Mouse (Mus musculus): Measurements from ENCODE around the gene Tbkbp1. TPM values are rescaled to one million over a fixed set of nuclear protein-coding genes. Genes with fewer than 3 reads are reported as not detected.
A peak's percentile ranks its signal among the peaks of the same experiment; 100 is the strongest.

The Tbkbp1 gene
- polyA plus RNA-seq, 1 experiment from 2014 or later: 4.2 TPM

DNA sequence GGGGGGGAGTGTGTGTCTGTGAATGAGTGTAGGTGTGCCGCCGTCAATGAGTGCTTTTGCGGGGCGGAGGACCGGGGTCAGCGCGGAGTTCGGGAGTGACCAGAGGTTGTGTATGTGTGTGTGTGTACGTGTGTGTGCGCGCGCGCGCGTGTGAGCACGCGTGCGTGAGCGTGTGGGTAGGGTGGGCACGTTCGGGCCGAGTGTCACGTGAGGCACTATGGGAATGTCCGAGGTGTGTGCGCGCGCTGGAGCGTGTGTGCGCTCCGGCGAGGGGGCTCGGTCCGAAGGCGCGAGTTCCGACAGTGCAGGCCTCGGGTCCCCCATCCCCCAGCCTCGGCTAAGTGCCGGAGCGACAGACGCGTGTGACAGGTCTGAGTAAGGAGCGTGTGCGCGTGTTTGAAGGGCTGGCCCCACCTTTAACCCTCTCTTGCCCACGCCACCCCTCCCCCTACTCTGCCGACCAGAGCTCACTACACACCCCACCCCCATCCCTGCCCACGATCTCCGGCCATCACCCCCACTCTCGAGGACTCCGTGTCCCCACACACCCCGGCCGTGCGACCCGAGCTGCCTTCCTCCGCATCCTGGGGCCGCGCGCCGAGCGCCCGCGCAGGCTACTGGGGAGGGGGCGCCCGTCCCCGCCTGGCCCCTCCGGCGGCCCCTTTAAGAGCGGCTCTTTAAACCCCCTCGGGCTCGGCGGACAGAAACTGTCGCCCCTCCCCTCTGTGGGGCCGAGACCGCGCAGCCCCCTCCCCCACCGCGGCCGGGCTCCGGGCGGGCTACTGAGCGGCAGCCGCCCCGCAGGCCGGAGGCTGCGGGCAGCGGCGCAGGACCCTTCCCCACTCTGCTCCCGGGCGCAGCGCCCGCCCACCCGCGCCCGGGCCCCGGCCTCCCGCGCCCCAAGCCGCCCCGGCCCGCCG is 624 bp downstream of the Tbkbp1 start:
- peaks cover 40% of the 10 kb centered on the region for H3K4me1 ChIP-seq (replicated peaks)
- peak overlapping the region; percentile 96 for H3K4me2 ChIP-seq (replicated peaks)
- WGBS: under 1% methylated on average over 88 of the region's 102 CpGs
- peak overlapping the region; percentile 81 for H3K27ac ChIP-seq
- H3K36me3 ChIP-seq: peaks cover 4% of the 10 kb centered on the region
- H3K27me3 ChIP-seq (replicated peaks): 0 out of 2 replicates have a peak, but pooled peaks cover 3% of the 10 kb centered on the region
- H3K4me3 ChIP-seq (replicated peaks): peak overlapping the region; percentile 72
- H3K9ac ChIP-seq: peak overlapping the region; percentile 65
- H3K9me3 ChIP-seq: no peaks in the 10 kb centered on the region
- ATAC-seq: peak; percentile 74

DNA sequence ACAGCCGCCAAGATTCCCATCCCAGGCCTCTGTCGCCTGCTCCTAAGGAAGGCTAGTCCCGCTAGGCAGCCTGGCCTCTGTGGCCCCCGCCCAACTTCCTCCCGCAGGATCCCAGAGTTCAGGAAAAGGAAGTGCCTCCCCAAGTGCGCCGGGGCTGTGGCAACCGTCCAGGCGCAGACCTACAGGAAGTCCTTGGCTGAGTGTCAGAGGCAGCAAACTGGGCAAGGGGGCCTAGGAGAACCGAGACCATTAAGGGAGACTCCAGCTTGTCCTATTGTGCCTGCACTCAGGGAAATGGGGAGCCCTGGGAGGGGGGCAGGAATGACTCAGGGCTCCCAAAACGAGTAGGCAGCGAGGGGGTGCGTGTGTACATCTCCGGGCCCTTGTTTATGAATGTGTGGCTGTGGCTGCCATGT is 1.3 kb downstream of the Tbkbp1 start:
- H3K4me1 ChIP-seq (replicated peaks): peaks cover 40% of the 10 kb centered on the region
- H3K27ac ChIP-seq: peak overlapping the region; percentile 81
- 0 out of 2 replicates have a peak, but pooled peaks cover 3% of the 10 kb centered on the region for H3K27me3 ChIP-seq (replicated peaks)
- H3K4me3 ChIP-seq (replicated peaks): peak overlapping the region; percentile 72
- 8% methylated on average over 14 of the region's 14 CpGs for WGBS
- peak overlapping the region; percentile 65 for H3K9ac ChIP-seq
- H3K36me3 ChIP-seq: peaks cover 2% of the 10 kb centered on the region
- ATAC-seq: peak; percentile 31
- no peaks in the 10 kb centered on the region for H3K9me3 ChIP-seq
- H3K4me2 ChIP-seq (replicated peaks): peak overlapping the region; percentile 96

DNA sequence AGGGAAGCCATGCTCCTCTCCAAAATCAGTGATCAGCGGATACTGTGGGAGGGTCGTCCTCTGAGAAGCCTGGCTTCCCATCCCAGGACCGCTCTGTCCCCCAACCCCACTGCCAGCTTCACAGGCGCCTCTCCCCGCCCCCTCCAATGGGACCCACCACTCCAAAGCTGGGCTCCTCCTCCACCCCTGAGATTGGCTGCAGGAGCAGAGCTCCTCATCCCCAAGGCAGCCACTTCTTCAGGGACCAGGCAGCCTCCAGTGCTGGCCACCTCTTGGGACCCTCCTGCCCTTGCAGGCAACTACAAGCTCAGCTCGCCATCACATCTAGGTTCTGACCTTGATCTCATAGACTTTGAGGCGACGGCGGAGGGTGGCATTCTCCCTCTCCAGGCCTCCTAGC is 2.3 kb downstream of the Tbkbp1 start:
- Histone ChIP-seq H3K4me1 (replicated peaks) (peaks cover 40% of the 10 kb centered on the region), H3K27me3 (replicated peaks) (0 out of 2 replicates have a peak, but pooled peaks cover 6% of the 10 kb centered on the region), H3K4me3 (replicated peaks) (peak overlapping the region; percentile 72), H3K4me2 (replicated peaks) (peak overlapping the region; percentile 96), H3K9me3 (no peaks in the 10 kb centered on the region), H3K9ac (0 out of 2 replicates have a peak overlapping the region, but pooled peaks have one; percentile 2), H3K27ac (peak overlapping the region; percentile 81; the same call in 1 of the 2 replicates), H3K36me3 (no peaks in the 10 kb centered on the region; the same call in 1 of the 2 replicates)
- 37% methylated on average over 9 of the region's 9 CpGs for WGBS
- no peak for ATAC-seq

DNA sequence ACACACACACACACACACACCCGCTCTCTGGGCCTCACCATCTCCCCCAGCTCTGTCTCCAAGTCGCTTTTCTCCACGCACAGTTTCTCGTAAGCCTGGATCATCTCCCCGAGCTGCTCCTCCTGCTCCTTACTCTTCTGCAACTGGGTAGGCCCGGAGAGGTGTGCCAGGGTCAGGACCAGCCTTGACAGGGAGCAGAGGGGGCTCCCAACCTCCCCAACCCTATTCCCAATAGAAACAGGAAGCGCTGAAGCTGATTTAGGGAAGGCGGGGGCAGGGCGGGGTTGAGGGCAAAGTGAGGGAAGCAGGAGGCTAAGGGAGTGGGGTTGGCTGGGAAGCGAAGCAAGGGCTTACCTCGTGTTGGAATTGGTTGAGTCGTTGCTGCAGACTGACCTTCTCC is 2.7 kb downstream of the Tbkbp1 start:
- Histone ChIP-seq H3K9me3 (no peaks in the 10 kb centered on the region), H3K27ac (no peak overlapping the region), H3K9ac (no peak overlapping the region), H3K27me3 (replicated peaks) (0 out of 2 replicates have a peak, but pooled peaks cover 8% of the 10 kb centered on the region), H3K4me3 (replicated peaks) (peak overlapping the region; percentile 72), H3K4me2 (replicated peaks) (peak overlapping the region; percentile 96), H3K36me3 (no peaks in the 10 kb centered on the region; the same call in 1 of the 2 replicates), H3K4me1 (replicated peaks) (peaks cover 40% of the 10 kb centered on the region)
- ATAC-seq: no peak
- 34% methylated on average over 12 of the region's 12 CpGs for WGBS

DNA sequence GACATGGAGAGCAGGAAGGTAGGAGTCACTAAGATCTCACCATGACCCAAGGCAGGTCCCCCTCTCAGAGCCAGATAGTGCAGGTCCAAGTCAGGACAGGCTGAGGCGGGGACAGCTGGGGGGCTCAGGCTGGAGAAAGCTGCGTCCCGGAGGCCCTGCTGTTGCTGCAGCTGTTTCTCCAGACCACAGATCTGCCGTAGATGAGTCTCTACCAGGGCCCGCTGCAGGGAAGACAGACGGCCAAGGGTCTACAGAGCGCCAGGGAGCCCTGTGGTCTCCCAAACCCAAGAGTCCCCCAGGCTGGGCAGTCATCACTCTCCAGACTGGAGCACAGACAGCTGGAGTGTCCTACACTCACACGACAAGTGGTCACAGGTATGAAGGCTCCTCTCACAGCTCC is 4.0 kb downstream of the Tbkbp1 start:
- no peak overlapping the region for H3K27ac ChIP-seq
- ATAC-seq: no peak
- H3K4me2 ChIP-seq (replicated peaks): no peak overlapping the region
- H3K9me3 ChIP-seq: no peaks in the 10 kb centered on the region
- H3K36me3 ChIP-seq: no peaks in the 10 kb centered on the region; the same call in 1 of the 2 replicates
- peaks cover 34% of the 10 kb centered on the region for H3K4me1 ChIP-seq (replicated peaks)
- 78% methylated on average over 8 of the region's 8 CpGs for WGBS
- 0 out of 2 replicates have a peak, but pooled peaks cover 8% of the 10 kb centered on the region for H3K27me3 ChIP-seq (replicated peaks)
- H3K4me3 ChIP-seq (replicated peaks): no peak overlapping the region
- no peak overlapping the region for H3K9ac ChIP-seq

DNA sequence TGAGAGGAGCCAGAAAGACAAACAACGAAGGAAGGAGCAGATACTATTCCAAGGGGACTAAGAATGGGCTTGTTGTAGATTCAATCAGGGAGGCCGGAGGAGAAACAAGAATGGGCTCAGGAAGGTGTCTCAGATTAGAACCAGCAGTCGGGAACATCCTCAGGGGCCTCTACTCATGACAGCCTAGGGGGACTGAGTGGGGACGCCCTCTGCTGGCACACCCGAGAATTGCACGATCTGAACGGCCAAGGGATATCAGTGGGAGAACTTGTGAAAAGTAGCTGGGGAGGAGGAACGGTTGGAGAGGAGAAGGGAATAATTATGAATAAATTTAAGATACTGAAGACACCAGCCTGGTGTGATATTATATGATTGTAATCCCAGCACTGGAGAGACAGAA is 4.6 kb downstream of the Tbkbp1 start:
- Histone ChIP-seq H3K27me3 (replicated peaks) (0 out of 2 replicates have a peak, but pooled peaks cover 8% of the 10 kb centered on the region), H3K4me2 (replicated peaks) (peak overlapping the region; percentile 13; the same call in 1 of the 2 replicates), H3K36me3 (no peaks in the 10 kb centered on the region; the same call in 1 of the 2 replicates), H3K27ac (no peak overlapping the region), H3K4me1 (replicated peaks) (peaks cover 29% of the 10 kb centered on the region), H3K4me3 (replicated peaks) (no peak overlapping the region), H3K9me3 (no peaks in the 10 kb centered on the region), H3K9ac (no peak overlapping the region)
- ATAC-seq: no peak
- WGBS: 6% methylated on average over 8 of the region's 8 CpGs

DNA sequence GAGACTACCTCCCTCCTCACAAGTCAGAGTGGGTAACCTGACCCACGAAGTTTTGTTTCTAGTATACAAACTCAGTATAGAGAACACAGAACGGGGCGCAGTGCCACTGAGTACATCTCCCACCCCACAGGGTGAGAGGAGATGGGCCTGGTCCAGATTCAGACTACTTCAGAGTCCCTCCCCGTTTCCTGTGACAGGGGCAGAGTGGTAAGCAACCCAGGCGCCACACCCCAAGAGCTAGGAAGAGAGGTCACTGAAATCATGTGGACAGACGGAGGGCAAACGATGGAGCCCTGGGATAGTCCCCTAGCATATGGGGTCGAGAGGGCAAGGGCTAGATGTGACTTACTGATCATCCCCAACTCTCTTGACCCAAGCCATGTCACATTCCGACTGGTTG is 5.3 kb downstream of the Tbkbp1 start:
- Histone ChIP-seq H3K4me2 (replicated peaks) (no peak overlapping the region), H3K36me3 (no peaks in the 10 kb centered on the region; the same call in 1 of the 2 replicates), H3K27me3 (replicated peaks) (peaks cover 9% of the 10 kb centered on the region; the same call in 1 of the 2 replicates), H3K9me3 (no peaks in the 10 kb centered on the region), H3K27ac (no peak overlapping the region), H3K4me3 (replicated peaks) (no peak overlapping the region), H3K9ac (no peak overlapping the region), H3K4me1 (replicated peaks) (peaks cover 26% of the 10 kb centered on the region)
- 51% methylated on average over 9 of the region's 9 CpGs for WGBS
- ATAC-seq: no peak

DNA sequence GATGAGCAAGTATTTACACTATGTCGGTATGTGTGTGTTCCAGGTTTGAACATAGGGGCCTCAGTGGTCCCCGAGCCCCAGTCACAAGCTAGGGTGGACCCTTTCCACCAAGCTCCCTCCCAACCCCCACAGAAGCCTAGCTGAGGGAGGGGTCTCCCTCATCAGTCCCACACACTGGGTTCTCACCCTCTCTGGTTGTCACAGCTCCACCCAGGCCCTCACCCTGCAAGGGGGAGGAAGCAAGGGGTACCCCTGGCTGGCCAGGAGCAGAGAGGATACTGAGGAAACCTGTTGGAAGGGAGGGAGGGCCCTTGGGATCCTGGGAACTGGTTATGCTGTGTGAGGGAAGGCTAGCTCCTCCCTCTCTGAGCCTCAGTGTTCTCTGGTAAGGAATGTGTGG is 6.0 kb downstream of the Tbkbp1 start:
- Histone ChIP-seq H3K9ac (no peak overlapping the region), H3K4me3 (replicated peaks) (no peak overlapping the region), H3K36me3 (no peaks in the 10 kb centered on the region; the same call in 1 of the 2 replicates), H3K4me1 (replicated peaks) (peaks cover 22% of the 10 kb centered on the region), H3K9me3 (no peaks in the 10 kb centered on the region), H3K4me2 (replicated peaks) (no peak overlapping the region), H3K27ac (no peak overlapping the region), H3K27me3 (replicated peaks) (peaks cover 14% of the 10 kb centered on the region; the same call in 1 of the 2 replicates)
- 54% methylated on average over 2 of the region's 2 CpGs for WGBS
- no peak for ATAC-seq

DNA sequence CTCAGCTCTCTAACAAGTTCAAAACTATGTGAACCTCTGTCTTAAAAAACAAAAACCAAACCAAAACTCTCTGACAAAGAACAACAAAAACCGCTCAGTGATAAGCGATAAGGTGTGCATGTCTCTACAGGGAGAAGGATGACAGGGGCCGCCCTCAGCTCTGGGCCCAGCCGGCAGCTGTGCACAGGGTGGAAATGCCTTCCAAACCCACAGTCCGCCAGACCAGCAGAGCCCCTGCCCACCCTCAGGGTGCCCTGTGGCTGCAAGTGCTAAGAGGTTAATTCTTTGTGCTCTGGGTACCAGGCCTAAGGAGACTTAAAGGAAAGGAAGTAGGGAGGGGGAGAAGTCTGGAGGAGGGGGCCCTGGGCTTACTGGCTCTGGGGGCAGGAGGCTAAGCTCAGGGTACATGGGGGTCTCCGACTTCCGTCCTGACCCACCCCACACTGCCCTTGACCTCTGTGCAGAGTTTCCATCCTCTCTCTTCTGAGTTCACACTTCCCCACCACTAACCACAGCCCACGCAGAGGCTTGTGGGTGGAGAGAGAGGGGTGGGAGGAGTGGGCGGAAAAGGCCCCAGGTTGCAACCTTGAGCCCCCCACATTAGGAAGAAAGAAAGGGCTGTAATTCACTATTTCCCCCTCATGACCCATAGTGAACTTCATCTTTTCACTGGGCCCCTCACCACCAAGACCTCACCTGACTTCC is 7.9 kb downstream of the Tbkbp1 start:
- Histone ChIP-seq H3K4me1 (replicated peaks) (peaks cover 17% of the 10 kb centered on the region), H3K9ac (no peak overlapping the region), H3K27ac (no peak overlapping the region), H3K27me3 (replicated peaks) (peaks cover 30% of the 10 kb centered on the region), H3K9me3 (no peaks in the 10 kb centered on the region), H3K4me2 (replicated peaks) (no peak overlapping the region), H3K4me3 (replicated peaks) (no peak overlapping the region), H3K36me3 (no peaks in the 10 kb centered on the region; the same call in 1 of the 2 replicates)
- WGBS: 71% methylated on average over 9 of the region's 9 CpGs
- no peak for ATAC-seq

DNA sequence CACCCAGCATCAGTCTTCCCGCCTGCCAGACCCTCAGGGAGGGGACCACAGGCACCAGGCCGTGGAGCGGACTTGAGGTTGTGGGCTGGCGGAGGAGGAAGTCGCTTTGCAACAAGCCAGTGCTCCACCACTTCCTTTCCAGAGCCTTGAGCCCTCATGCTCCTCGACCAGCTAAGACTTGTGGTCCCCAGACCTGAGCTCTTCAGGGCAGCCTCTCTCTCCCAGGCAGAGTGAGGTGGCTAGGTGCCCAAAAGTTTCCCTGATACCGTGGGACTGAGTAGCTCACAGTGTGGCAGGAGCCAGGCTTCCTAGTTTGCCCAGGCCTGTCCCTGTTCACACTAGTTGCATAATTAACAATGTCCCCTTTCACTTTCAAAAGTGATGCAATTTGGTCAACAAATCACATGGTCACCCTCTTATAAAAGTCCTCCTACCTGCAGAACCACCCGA is 9.1 kb downstream of the Tbkbp1 start:
- WGBS: 61% methylated on average over 8 of the region's 8 CpGs
- Histone ChIP-seq H3K4me1 (replicated peaks) (peaks cover 15% of the 10 kb centered on the region), H3K36me3 (no peaks in the 10 kb centered on the region; the same call in 1 of the 2 replicates), H3K27ac (no peak overlapping the region), H3K9me3 (no peaks in the 10 kb centered on the region), H3K4me2 (replicated peaks) (no peak overlapping the region), H3K4me3 (replicated peaks) (no peak overlapping the region), H3K27me3 (replicated peaks) (peaks cover 36% of the 10 kb centered on the region), H3K9ac (no peak overlapping the region)
- no peak for ATAC-seq

DNA sequence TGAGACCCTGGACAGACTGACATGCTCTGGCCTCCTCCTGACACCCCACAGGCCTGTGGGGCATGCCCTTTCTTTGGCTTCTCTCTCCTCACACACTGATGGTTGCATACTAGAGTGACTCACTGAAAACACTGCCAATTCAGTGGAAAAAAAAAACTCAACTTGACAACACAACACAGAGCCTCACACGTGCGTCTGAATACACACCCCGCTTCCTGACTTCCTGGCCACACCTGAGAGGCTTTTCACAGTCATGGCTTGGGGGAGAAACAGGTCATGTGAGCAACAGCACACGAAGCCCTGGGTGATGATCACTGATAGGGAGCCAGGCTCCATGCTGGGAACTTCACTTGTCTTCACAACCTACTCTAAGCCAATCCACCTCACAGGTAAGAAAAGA is 10.5 kb downstream of the Tbkbp1 start:
- no peak overlapping the region for H3K27ac ChIP-seq
- ATAC-seq: no peak
- 62% methylated on average over 4 of the region's 4 CpGs for WGBS
- peaks cover 10% of the 10 kb centered on the region; the same call in 1 of the 2 replicates for H3K4me1 ChIP-seq (replicated peaks)
- peaks cover 5% of the 10 kb centered on the region; the same call in 1 of the 2 replicates for H3K36me3 ChIP-seq
- H3K9me3 ChIP-seq: no peaks in the 10 kb centered on the region
- no peak overlapping the region for H3K9ac ChIP-seq
- no peak overlapping the region for H3K4me2 ChIP-seq (replicated peaks)
- peaks cover 39% of the 10 kb centered on the region for H3K27me3 ChIP-seq (replicated peaks)
- no peak overlapping the region for H3K4me3 ChIP-seq (replicated peaks)

DNA sequence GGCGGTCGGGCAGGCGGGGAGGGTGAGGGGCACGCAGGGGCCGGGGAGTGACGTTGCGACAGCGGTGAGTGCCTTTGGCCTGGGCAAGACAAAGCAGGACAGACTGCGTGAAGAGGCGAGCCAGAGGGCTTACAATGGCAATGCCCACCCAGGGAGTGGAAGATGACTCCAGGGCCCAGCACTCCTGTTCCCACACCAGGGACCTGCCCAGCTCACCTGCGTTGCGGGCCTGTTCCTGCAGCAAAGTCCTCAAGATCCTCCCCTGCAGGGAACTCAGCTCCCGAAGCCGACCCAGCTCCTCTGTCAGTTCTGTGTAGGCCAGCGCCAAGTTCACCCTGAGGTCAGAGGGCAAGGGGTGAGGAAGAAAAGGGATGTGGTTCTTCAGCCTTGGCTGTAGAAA is 12.0 kb downstream of the Tbkbp1 start:
- H3K27ac ChIP-seq: no peak overlapping the region
- peak overlapping the region; percentile 25 for H3K4me3 ChIP-seq (replicated peaks)
- no peaks in the 10 kb centered on the region for H3K9me3 ChIP-seq
- peaks cover 38% of the 10 kb centered on the region for H3K27me3 ChIP-seq (replicated peaks)
- H3K36me3 ChIP-seq: 0 out of 2 replicates have a peak, but pooled peaks cover 5% of the 10 kb centered on the region
- 29% methylated on average over 15 of the region's 15 CpGs for WGBS
- peaks cover 10% of the 10 kb centered on the region; the same call in 1 of the 2 replicates for H3K4me1 ChIP-seq (replicated peaks)
- peak overlapping the region; percentile 1; the same call in 1 of the 2 replicates for H3K9ac ChIP-seq
- ATAC-seq: no peak
- H3K4me2 ChIP-seq (replicated peaks): peak overlapping the region; percentile 59

Measured in intestine, embryonic 15.5 days (tissue).